Mouse (Mus musculus) CH12.LX (cell line): ENCODE data around the gene Pcgf1. TPM values are rescaled to one million over a fixed set of nuclear protein-coding genes. Genes with fewer than 3 reads are reported as not detected.

Experiments used
- DNase-seq: peaks from one replicate; pipeline ENCODE4 v3.0.0-alpha.2; 2013; ENCODE audit errors: extremely low read depth
- H3K27ac ChIP-seq: 2 replicates; pipeline ENCODE4 v1.5.1; 2012; ENCODE audit warnings: low read depth, mild to moderate bottlenecking, control low read depth, moderate library complexity; ENCODE audit not compliant: insufficient read depth
- H3K27me3 ChIP-seq: replicated peaks from 2 replicates; pipeline ENCODE3; 2012; ENCODE audit warnings: inconsistent platforms
- H3K36me3 ChIP-seq, 2 experiments: replicated peaks in 1 of 2; 2 replicates each; pipeline versions ENCODE3 to v1.6.1; 2012; ENCODE audit warnings: inconsistent platforms in 1 of 2, low read length in 1 of 2, mild to moderate bottlenecking in 1 of 2, mixed read lengths in 1 of 2, moderate library complexity in 1 of 2; ENCODE audit not compliant: control insufficient read depth in 1 of 2, insufficient read depth in 1 of 2
- H3K4me1 ChIP-seq, 2 experiments: 2 replicates each; pipeline ENCODE4 v1.6.1; 2012; ENCODE audit warnings: inconsistent platforms in 1 of 2, moderate library complexity in 1 of 2; ENCODE audit not compliant: insufficient read depth in 2 of 2, control insufficient read depth in 1 of 2
- H3K4me2 ChIP-seq: 2 replicates; pipeline ENCODE4 v1.6.1; 2012; ENCODE audit warnings: low read depth, mild to moderate bottlenecking, control low read depth; ENCODE audit not compliant: poor library complexity, insufficient read depth, severe bottlenecking
- H3K4me3 ChIP-seq, 3 experiments: fragments of 150-350 bp in 1 of 3; sonication (generic) in 1 of 3; replicated peaks in 1 of 3; 2 replicates each; pipeline versions ENCODE3 to v1.5.1; 2011 to 2012; ENCODE audit warnings: low read depth in 2 of 3, low read length in 2 of 3, mild to moderate bottlenecking in 2 of 3, moderate library complexity in 2 of 3, control low read depth in 1 of 3, improper control_type of control experiment in 1 of 3, inconsistent platforms in 1 of 3, mixed read lengths in 1 of 3; ENCODE audit not compliant: poor library complexity in 1 of 3
- H3K79me2 ChIP-seq: replicated peaks from 2 replicates; pipeline ENCODE4 v1.6.1; 2012; ENCODE audit warnings: mild to moderate bottlenecking, moderate library complexity; ENCODE audit not compliant: control insufficient read depth, poor library complexity, insufficient read depth, severe bottlenecking; ENCODE audit errors: extremely low read depth
- H3K9ac ChIP-seq: 2 replicates; pipeline ENCODE4 v1.6.1; 2012; ENCODE audit warnings: low read depth, mild to moderate bottlenecking, control low read depth, moderate library complexity; ENCODE audit not compliant: insufficient read depth
- H3K9me3 ChIP-seq: replicated peaks from 2 replicates; pipeline ENCODE3; 2012; ENCODE audit warnings: low read length, inconsistent platforms, mixed read lengths
- BHLHE40 ChIP-seq: IDR thresholded peaks from 2 replicates; pipeline ENCODE4 v1.6.1; 2011; ENCODE audit warnings: mild to moderate bottlenecking, low read depth, low read length, improper control_type of control experiment
- CHD1 ChIP-seq: IDR thresholded peaks from 2 replicates; pipeline ENCODE4 v1.6.1; 2012; ENCODE audit warnings: low read depth, low read length, improper control_type of control experiment, inconsistent platforms
- CHD2 ChIP-seq: IDR thresholded peaks from 2 replicates; pipeline ENCODE4 v1.6.1; 2011; ENCODE audit warnings: low read length, improper control_type of control experiment
- CTCF ChIP-seq, 2 experiments: IDR thresholded peaks in 1 of 2; conservative IDR thresholded peaks in 1 of 2; 2 replicates each; pipeline ENCODE4 v1.5.1; 2011 to 2012; ENCODE audit warnings: low read depth in 2 of 2, low read length in 2 of 2, improper control_type of control experiment in 1 of 2, inconsistent platforms in 1 of 2, mild to moderate bottlenecking in 1 of 2, moderate library complexity in 1 of 2
- E2F4 ChIP-seq: IDR thresholded peaks from 2 replicates; pipeline ENCODE4 v1.6.1; 2011; ENCODE audit warnings: low read depth, low read length, improper control_type of control experiment; ENCODE audit not compliant: insufficient replicate concordance
- ELF1 ChIP-seq: IDR thresholded peaks from 2 replicates; pipeline ENCODE4 v1.6.1; 2014; ENCODE audit warnings: low read depth, mild to moderate bottlenecking, inconsistent platforms, low read length, improper control_type of control experiment
- EP300 ChIP-seq: IDR thresholded peaks from 2 replicates; pipeline ENCODE4 v1.6.1; 2011; ENCODE audit warnings: low read length, improper control_type of control experiment
- ETS1 ChIP-seq: conservative IDR thresholded peaks from 2 replicates; pipeline ENCODE4 v1.6.1; 2012; ENCODE audit warnings: low read depth, mild to moderate bottlenecking, inconsistent platforms, low read length, improper control_type of control experiment, moderate library complexity
- GABPA ChIP-seq: IDR thresholded peaks from 2 replicates; pipeline ENCODE4 v1.6.1; 2012; ENCODE audit warnings: low read depth, low read length, improper control_type of control experiment, inconsistent platforms; ENCODE audit not compliant: insufficient replicate concordance
- HCFC1 ChIP-seq: IDR thresholded peaks from 2 replicates; pipeline ENCODE4 v1.6.1; 2012; ENCODE audit warnings: low read depth, mild to moderate bottlenecking, inconsistent platforms, low read length, improper control_type of control experiment
- IRF4 ChIP-seq: IDR thresholded peaks from 2 replicates; pipeline ENCODE4 v1.6.1; 2014; ENCODE audit warnings: low read depth, mild to moderate bottlenecking, inconsistent platforms, low read length, improper control_type of control experiment
- JUN ChIP-seq: IDR thresholded peaks from 2 replicates; pipeline ENCODE4 v1.6.1; 2011; ENCODE audit warnings: low read depth, mild to moderate bottlenecking, low read length, improper control_type of control experiment, moderate library complexity; ENCODE audit not compliant: insufficient read depth
- JUND ChIP-seq: conservative IDR thresholded peaks from 2 replicates; pipeline ENCODE4 v1.6.1; 2011; ENCODE audit warnings: low read depth, low read length, improper control_type of control experiment
- KAT2A ChIP-seq: IDR thresholded peaks from 2 replicates; pipeline ENCODE4 v1.6.1; 2012; ENCODE audit warnings: low read length, improper control_type of control experiment, inconsistent platforms; ENCODE audit not compliant: insufficient replicate concordance
- MAFK ChIP-seq: IDR thresholded peaks from 2 replicates; pipeline ENCODE4 v1.6.1; 2011; ENCODE audit warnings: low read length, improper control_type of control experiment; ENCODE audit not compliant: insufficient replicate concordance
- MAX ChIP-seq: IDR thresholded peaks from 2 replicates; pipeline ENCODE4 v1.6.1; 2011; ENCODE audit warnings: low read length, improper control_type of control experiment
- MAZ ChIP-seq: IDR thresholded peaks from 2 replicates; pipeline ENCODE4 v1.6.1; 2012; ENCODE audit warnings: low read depth, mild to moderate bottlenecking, inconsistent platforms, low read length, improper control_type of control experiment, moderate library complexity
- MEF2A ChIP-seq: IDR thresholded peaks from 2 replicates; pipeline ENCODE4 v1.6.1; 2014; ENCODE audit warnings: low read depth, mild to moderate bottlenecking, inconsistent platforms, low read length, improper control_type of control experiment, borderline replicate concordance
- MXI1 ChIP-seq: IDR thresholded peaks from 2 replicates; pipeline ENCODE4 v1.6.1; 2011; ENCODE audit warnings: mild to moderate bottlenecking, low read depth, low read length, improper control_type of control experiment
- MYC ChIP-seq: IDR thresholded peaks from 2 replicates; pipeline ENCODE4 v1.6.1; 2011; ENCODE audit warnings: low read depth, mild to moderate bottlenecking, improper control_type of control experiment, low read length
- NELFE ChIP-seq: IDR thresholded peaks from 2 replicates; pipeline ENCODE4 v1.6.1; 2011; ENCODE audit warnings: low read depth, low read length, improper control_type of control experiment
- NRF1 ChIP-seq: IDR thresholded peaks from 2 replicates; pipeline ENCODE4 v1.6.1; 2014; ENCODE audit warnings: low read depth, mild to moderate bottlenecking, inconsistent platforms, low read length, improper control_type of control experiment, moderate library complexity
- PAX5 ChIP-seq: IDR thresholded peaks from 2 replicates; pipeline ENCODE4 v1.6.1; 2012; ENCODE audit warnings: low read length, inconsistent platforms, mixed read lengths
- POLR2A ChIP-seq: IDR thresholded peaks from 2 replicates; pipeline ENCODE4 v1.6.1; 2011; ENCODE audit warnings: low read depth, mild to moderate bottlenecking, improper control_type of control experiment, low read length
- POLR2AphosphoS2 ChIP-seq: IDR thresholded peaks from 2 replicates; pipeline ENCODE4 v1.6.1; 2011; ENCODE audit warnings: low read depth, low read length, improper control_type of control experiment
- RAD21 ChIP-seq: IDR thresholded peaks from 2 replicates; pipeline ENCODE4 v1.6.1; 2011; ENCODE audit warnings: low read depth, mild to moderate bottlenecking, low read length, improper control_type of control experiment, moderate library complexity
- RCOR1 ChIP-seq: conservative IDR thresholded peaks from 2 replicates; pipeline ENCODE4 v1.6.1; 2012; ENCODE audit warnings: low read depth, mild to moderate bottlenecking, inconsistent platforms, low read length, improper control_type of control experiment
- SIN3A ChIP-seq: IDR thresholded peaks from 2 replicates; pipeline ENCODE4 v1.6.1; 2012; ENCODE audit warnings: low read length, improper control_type of control experiment, inconsistent platforms
- SMC3 ChIP-seq: IDR thresholded peaks from 2 replicates; pipeline ENCODE4 v1.6.1; 2011; ENCODE audit warnings: low read depth, low read length, improper control_type of control experiment
- TBP ChIP-seq: conservative IDR thresholded peaks from 2 replicates; pipeline ENCODE4 v1.6.1; 2011; ENCODE audit warnings: low read depth, low read length, improper control_type of control experiment
- TCF12 ChIP-seq: IDR thresholded peaks from 2 replicates; pipeline ENCODE4 v1.6.1; 2014; ENCODE audit warnings: low read depth, mild to moderate bottlenecking, inconsistent platforms, low read length, improper control_type of control experiment
- UBTF ChIP-seq: IDR thresholded peaks from 2 replicates; pipeline ENCODE4 v1.6.1; 2012; ENCODE audit warnings: low read depth, mild to moderate bottlenecking, inconsistent platforms, low read length, improper control_type of control experiment, moderate library complexity
- USF1 ChIP-seq: IDR thresholded peaks from 2 replicates; pipeline ENCODE4 v1.6.1; 2014; ENCODE audit warnings: low read depth, mild to moderate bottlenecking, inconsistent platforms, low read length, improper control_type of control experiment
- USF2 ChIP-seq: conservative IDR thresholded peaks from 2 replicates; pipeline ENCODE4 v1.6.1; 2011; ENCODE audit warnings: low read depth, low read length, improper control_type of control experiment
- ZC3H11A ChIP-seq: IDR thresholded peaks from 2 replicates; pipeline ENCODE4 v1.6.1; 2012; ENCODE audit warnings: low read depth, mild to moderate bottlenecking, inconsistent platforms, low read length, improper control_type of control experiment
- ZKSCAN1 ChIP-seq: IDR thresholded peaks from 2 replicates; pipeline ENCODE4 v1.6.1; 2012; ENCODE audit warnings: low read depth, inconsistent platforms, low read length, improper control_type of control experiment, borderline replicate concordance
- ZMIZ1 ChIP-seq: IDR thresholded peaks from 2 replicates; pipeline ENCODE4 v1.6.1; 2012; ENCODE audit warnings: low read depth, mild to moderate bottlenecking, inconsistent platforms, low read length, improper control_type of control experiment
- ZNF384 ChIP-seq: IDR thresholded peaks from 2 replicates; pipeline ENCODE4 v1.6.1; 2012; ENCODE audit warnings: low read depth, low read length, improper control_type of control experiment, inconsistent platforms
- dilution Hi-C: fragments of 300-500 bp; cut with MboI; formaldehyde crosslinking; loops from 2 replicates; pipeline ENCODE4 v1.14.3; 2020; ENCODE audit warnings: low sequenced_read_pairs; ENCODE audit not compliant: extremely low pct_unique_long_range_greater_than_20kb, extremely low pct_ligation_motif_present
- in situ Hi-C: fragments of 300-500 bp; cut with MboI; formaldehyde crosslinking; loops from 3 replicates; pipeline ENCODE4 v1.14.3; 2019; ENCODE audit warnings: low sequenced_read_pairs, low pct_ligation_motif_present, low pct_unique_long_range_greater_than_20kb, mixed read lengths
- polyA plus RNA-seq: library from polyadenylated mRNA; unstranded; fragments of >175 nt; gene quantifications from 2 replicates; pipeline ENCODE4 v1.2.1, GENCODE M21; 2012; ENCODE audit warnings: low read depth; ENCODE audit not compliant: insufficient read length
- total RNA-seq, 2 experiments: library from RNA; depleted of rRNA; stranded (reverse); fragments of 300-350 nt in 1 of 2; fragments of >200 nt in 1 of 2; gene quantifications; 2 replicates each; pipeline ENCODE4 v1.2.3; 2012 to 2014

The Pcgf1 gene
- total and polyA plus RNA-seq, 3 experiments, result 12.4 to 16.6 (median 12.5) TPM

- H3K4me1 ChIP-seq, result peaks cover 9 to 24% of the 10 kb centered on the region in 2 experiments; a peak in 3 of 4 replicates
- DNase-seq, result peak; percentile 91
- peaks cover 2% of the 10 kb centered on the region for H3K9me3 ChIP-seq
- peaks cover 9% of the 10 kb centered on the region for H3K27me3 ChIP-seq
- peak within 1 kb of the TSS; percentile 71 for H3K27ac ChIP-seq
- dilution Hi-C loops (no loop called here), in situ Hi-C loops (loop anchor here (5.0 kb wide), 2 partner anchors 104 to 189 kb away; no protein-coding TSS in a partner anchor)
- TF ChIP-seq MXI1, result peak; percentile 82
- peak; percentile 68 for TF ChIP-seq SIN3A
- TF ChIP-seq MAFK, result no peak
- no peak for TF ChIP-seq ZMIZ1
- peak; percentile 94 for TF ChIP-seq HCFC1
- TF ChIP-seq CTCF (conservative IDR thresholded peaks at IDR 0.05 in 1 of 2, IDR thresholded peaks at IDR 0.05 in 1 of 2; ENCODE audit: low read depth in 2 of 2, low read length in 2 of 2), result peak in 1 of 2 experiments; percentile 87; a peak in 2 of 4 replicates
- TF ChIP-seq IRF4, result peak; percentile 31; the same call in 1 of the 2 replicates
- TF ChIP-seq USF2, result no peak
- peak; percentile 63 for TF ChIP-seq RAD21
- TF ChIP-seq UBTF, result no peak
- peak; percentile 85 for TF ChIP-seq SMC3
- TF ChIP-seq USF1, result peak; percentile 57
- peak; percentile 61; the same call in 1 of the 2 replicates for TF ChIP-seq CHD2
- peak; percentile 49; the same call in 1 of the 2 replicates for TF ChIP-seq MAX
- TF ChIP-seq NELFE, result peak; percentile 65; the same call in 1 of the 2 replicates
- TF ChIP-seq CHD1, result no peak
- TF ChIP-seq JUN, result no peak
- peak; percentile 88 for TF ChIP-seq ELF1
- peak; percentile 43; the same call in 1 of the 2 replicates for TF ChIP-seq TBP
- TF ChIP-seq ETS1, result no peak; the same call in 1 of the 2 replicates
- peak; percentile 63; the same call in 1 of the 2 replicates for TF ChIP-seq MYC
- no peak; the same call in 1 of the 2 replicates for TF ChIP-seq RCOR1
- TF ChIP-seq POLR2A, result peak; percentile 74
- TF ChIP-seq POLR2AphosphoS2, result no peak
- TF ChIP-seq NRF1, result peak; percentile 68
- TF ChIP-seq E2F4, result peak; percentile 68; the same call in 1 of the 2 replicates
- no peak; the same call in 1 of the 2 replicates for TF ChIP-seq GABPA
- no peak for TF ChIP-seq ZNF384
- no peak for TF ChIP-seq ZC3H11A
- TF ChIP-seq EP300, result no peak
- TF ChIP-seq BHLHE40, result peak; percentile 72
- no peak; the same call in 1 of the 2 replicates for TF ChIP-seq JUND
- TF ChIP-seq TCF12, result peak; percentile 57
- TF ChIP-seq MEF2A, result no peak; the same call in 1 of the 2 replicates
- 0 out of 2 replicates have a peak, but pooled peaks have one; percentile 7 for TF ChIP-seq MAZ
- peak; percentile 76; the same call in 1 of the 2 replicates for TF ChIP-seq KAT2A
- TF ChIP-seq ZKSCAN1, result no peak
- TF ChIP-seq PAX5, result no peak
- TF ChIP-seq, all 38 proteins: peak for 21
- Histone ChIP-seq H3K4me2 (peak within 1 kb of the TSS; percentile 68), H3K36me3 (peaks cover 0 to 28% of the 10 kb centered on the region in 2 experiments), H3K79me2 (no peaks in the 10 kb centered on the region), H3K9ac (peak within 1 kb of the TSS; percentile 86), H3K4me3 (peak within 1 kb of the TSS; percentile 60 to 99 (median 87))
Measured at GRCm38 (mm10) chr6:83101316-83101687, 23.6 kb downstream of the Pcgf1 start, which contains the start of the genes Ccdc142 and Gm42688. TSS of gene Ccdc142 (plus strand) at chr6:83101601. TSS of gene Gm42688 (plus strand) at chr6:83101617.
